Mouse (Mus musculus) spleen, adult 2 months (tissue): ENCODE measurements around the gene Eps8l1.

Experiments used
- CTCF ChIP-seq: fragments of 200-500 bp; IDR thresholded peaks from 2 replicates; pipeline ENCODE4 v1.5.1; 2011; ENCODE audit warnings: mild to moderate bottlenecking, inconsistent platforms; ENCODE audit not compliant: insufficient read depth, insufficient read length, insufficient replicate concordance; ENCODE audit errors: extremely low read depth
- POLR2A ChIP-seq: fragments of 200-500 bp; IDR thresholded peaks from 2 replicates; pipeline ENCODE4 v1.6.1; 2011; ENCODE audit warnings: low read depth, low read length, inconsistent platforms

DNA sequence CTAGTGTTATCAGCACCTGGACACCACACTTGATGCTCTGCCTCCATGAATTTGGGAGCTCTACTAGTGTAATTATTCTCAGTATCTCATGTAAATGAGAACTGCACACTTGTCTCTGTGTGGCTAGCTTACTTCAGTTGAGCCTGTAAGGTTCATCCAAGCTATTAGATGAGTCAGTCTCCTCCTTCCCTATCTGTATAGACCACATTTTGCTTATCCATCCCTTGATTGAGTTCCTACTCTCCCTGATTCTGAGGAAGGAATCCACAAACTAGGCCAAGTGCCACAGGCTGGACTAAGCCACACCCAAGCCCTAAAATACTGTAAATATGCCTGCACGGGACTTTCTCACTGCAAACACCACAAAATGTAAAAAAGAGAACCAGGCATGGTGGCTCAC, 33.5 kb downstream of the Eps8l1 start:
- TF ChIP-seq CTCF (no peak), POLR2A (no peak)
